Comparison of ENCODE assay signal across 8 mouse cellular contexts in the genomic region with DNA sequence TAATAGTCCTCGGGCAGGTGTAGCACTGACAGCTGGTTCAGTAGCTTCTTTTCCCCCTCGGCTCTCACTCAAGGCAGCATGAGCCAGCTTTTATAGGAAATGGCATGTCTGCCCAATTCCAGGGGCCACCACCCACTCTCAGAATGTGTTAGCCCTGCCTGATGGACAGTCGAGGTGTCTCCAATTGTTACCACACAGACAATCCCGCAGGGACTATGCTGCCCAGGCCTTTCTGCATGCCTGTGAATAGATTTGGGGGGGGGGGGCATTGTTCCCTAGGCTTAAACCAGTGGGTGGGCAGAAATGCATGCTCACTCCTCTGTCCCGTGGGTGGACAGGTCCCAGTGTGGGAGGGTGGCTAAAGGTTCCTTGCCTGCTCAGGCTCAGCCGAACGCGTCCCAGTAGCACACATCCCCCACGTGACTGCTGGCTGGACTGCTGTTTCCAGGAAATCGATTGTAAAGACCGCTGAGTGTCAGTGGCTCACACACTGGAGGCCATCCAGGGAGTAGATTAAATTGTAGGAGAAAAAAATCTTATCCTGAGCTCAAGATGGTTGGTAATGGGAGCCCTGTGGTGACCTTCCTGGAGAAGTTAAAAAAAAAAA. TPM values are rescaled to one million over a fixed set of nuclear protein-coding genes. Genes with fewer than 3 reads are reported as not detected.
DNase-seq lines count a peak whose midpoint lies in the region; ATAC-seq and TF ChIP-seq lines count a peak whose summit lies in the region.

No protein-coding gene starts in this region.

- intact Hi-C loops in left cerebral cortex, adult 2 months (cut with DNase I), result no loop called here

- no peaks in the 10 kb centered on the region for H3K36me3 ChIP-seq in heart, embryonic 13.5 days
- no peaks in the 10 kb centered on the region for H3K36me3 ChIP-seq in midbrain, embryonic 12.5 days
- no peaks in the 10 kb centered on the region for H3K36me3 ChIP-seq in thymus, adult 2 months (ENCODE audit: control insufficient read depth, insufficient read depth, low read length)

- no peak for DNase-seq in left cerebral cortex, adult 2 months (ENCODE audit: extremely low spot score in 1 of 2, low spot score in 2 of 2)
- DNase-seq in left cerebral cortex, adult 9 months (ENCODE audit: low spot score in 2 of 2), result no peak
- DNase-seq in kidney, postnatal 25 days, result peak; percentile 69 to 83
- no peak for DNase-seq in layer of hippocampus, adult 9-11 months
- no peak for DNase-seq in thymus, adult 2 months
- DNase-seq in layer of hippocampus, adult 11-12 months (ENCODE audit: low spot score), result no peak

- peaks cover 36% of the 10 kb centered on the region for H3K4me1 ChIP-seq in heart, embryonic 13.5 days
- H3K4me1 ChIP-seq in midbrain, embryonic 12.5 days, result peaks cover 46% of the 10 kb centered on the region
- peaks cover 11% of the 10 kb centered on the region for H3K4me1 ChIP-seq in thymus, adult 2 months (replicated peaks; ENCODE audit: control insufficient read depth, insufficient read depth, low read length)

- TF ChIP-seq POLR2A in thymus, adult 2 months (IDR thresholded peaks at IDR 0.05; ENCODE audit: control insufficient read depth, extremely low read depth, insufficient read depth, low read length, poor library complexity), result no peak

- no peak for TF ChIP-seq CTCF in left cerebral cortex, adult 2 months (IDR thresholded peaks at IDR 0.05)
- TF ChIP-seq CTCF in thymus, adult 2 months (IDR thresholded peaks at IDR 0.05; ENCODE audit: borderline replicate concordance, control insufficient read depth, extremely low read depth, insufficient read depth, low read length, poor library complexity), result no peak

- H3K4me3 ChIP-seq in left cerebral cortex, adult 2 months, result no peak overlapping the region
- no peak overlapping the region for H3K4me3 ChIP-seq in heart, embryonic 13.5 days
- H3K4me3 ChIP-seq in midbrain, embryonic 12.5 days, result no peak overlapping the region
- no peak overlapping the region for H3K4me3 ChIP-seq in thymus, adult 2 months (ENCODE audit: control insufficient read depth, insufficient read depth, low read length)

- no peaks in the 10 kb centered on the region for H3K27me3 ChIP-seq in heart, embryonic 13.5 days (replicated peaks)
- peaks cover 34% of the 10 kb centered on the region for H3K27me3 ChIP-seq in midbrain, embryonic 12.5 days
- H3K27me3 ChIP-seq in thymus, adult 2 months (ENCODE audit: control insufficient read depth, insufficient read depth, low read length), result no peaks in the 10 kb centered on the region

- 0 out of 2 replicates have a peak overlapping the region, but pooled peaks have one; percentile 8 for H3K4me2 ChIP-seq in heart, embryonic 13.5 days
- H3K4me2 ChIP-seq in midbrain, embryonic 12.5 days (replicated peaks), result peak overlapping the region; percentile 23

- peak overlapping the region; percentile 67 for H3K27ac ChIP-seq in left cerebral cortex, adult 2 months
- H3K27ac ChIP-seq in heart, embryonic 13.5 days (replicated peaks), result 0 out of 2 replicates have a peak overlapping the region, but pooled peaks have one; percentile 0
- peak overlapping the region; percentile 70 for H3K27ac ChIP-seq in midbrain, embryonic 12.5 days (replicated peaks)
- H3K27ac ChIP-seq in thymus, adult 2 months (ENCODE audit: control insufficient read depth, insufficient read depth, low read length), result no peak overlapping the region

- 33% methylated on average over 11 of the region's 11 CpGs for WGBS in heart, embryonic 13.5 days
- WGBS in midbrain, embryonic 12.5 days, result 17% methylated on average over 11 of the region's 11 CpGs
- WGBS in thymus, adult 2 months, result 68% methylated on average over 11 of the region's 11 CpGs

- no peak for ATAC-seq in heart, embryonic 13.5 days (ENCODE audit: extremely low read depth, insufficient number of reproducible peaks, low FRiP score, low TSS enrichment)
- peak; percentile 56 for ATAC-seq in midbrain, embryonic 12.5 days (ENCODE audit: low FRiP score, low read depth)

- no peaks in the 10 kb centered on the region for H3K9me3 ChIP-seq in heart, embryonic 13.5 days
- no peaks in the 10 kb centered on the region for H3K9me3 ChIP-seq in midbrain, embryonic 12.5 days

- peak overlapping the region; percentile 47; the same call in 1 of the 2 replicates for H3K9ac ChIP-seq in heart, embryonic 13.5 days
- no peak overlapping the region for H3K9ac ChIP-seq in midbrain, embryonic 12.5 days (replicated peaks)

RNA-seq across cellular contexts. Expression of gene Cipc, which starts 28.4 kb away (rescaled TPM):
- 10 to 100 TPM; 79.8 to 91.6 TPM for total RNA-seq in left cerebral cortex, adult 2 months (2021)
- polyA plus RNA-seq in heart, embryonic 13.5 days (2015; fragmentation: Nextera tagmentation; extraction: Ambion mirVana), result 18.4 and 21.3 TPM in 2 replicates
- 44.3 and 46.4 TPM in 2 replicates for polyA plus RNA-seq in midbrain, embryonic 12.5 days (2016; fragmentation: Nextera tagmentation; extraction: Ambion mirVana)
- 43.8 and 56.5 TPM in 2 replicates for polyA plus RNA-seq in thymus, adult 2 months (2012; rRNA removed)

RNA-seq across cellular contexts. Expression of gene Irf2bpl, which starts 33.9 kb away (rescaled TPM):
- total RNA-seq in left cerebral cortex, adult 2 months (2021), result 10 to 100 TPM; 74.3 to 80.8 TPM
- polyA plus RNA-seq in heart, embryonic 13.5 days (2015; fragmentation: Nextera tagmentation; extraction: Ambion mirVana), result 32.7 and 34.1 TPM in 2 replicates
- polyA plus RNA-seq in midbrain, embryonic 12.5 days (2016; fragmentation: Nextera tagmentation; extraction: Ambion mirVana), result 74.0 and 76.0 TPM in 2 replicates
- 38.6 and 46.1 TPM in 2 replicates for polyA plus RNA-seq in thymus, adult 2 months (2012; rRNA removed)

Comparison
In these comparisons a context has a peak if more than half of its experiments do, and no peak if none do; other contexts are left out.
1. DNase-seq: peak in kidney, postnatal 25 days (2 of 2); none in left cerebral cortex, adult 2 months (0 of 2), left cerebral cortex, adult 9 months (0 of 2), layer of hippocampus, adult 9-11 months (single experiment), thymus, adult 2 months (single experiment) and layer of hippocampus, adult 11-12 months (single experiment).